Mouse (Mus musculus) monocyte, adult 2 months (primary cell): ENCODE measurements around the gene Scnn1a.
A peak's percentile ranks its signal among the peaks of the same experiment; 100 is the strongest.
"Not testable (repeated sequence)": the region's sequence is repeated elsewhere in the genome, so short reads cannot be mapped to it uniquely, and the experiment has no call there.

ENCODE experiments used
- DNase-seq, 2 experiments: peaks; one replicate each; pipeline ENCODE4 v3.0.0; 2022; ENCODE audit warnings: low spot score in 2 of 2, low read depth in 1 of 2

The Scnn1a gene

GRCm38 (mm10) chr6:125320323-125320722, at the start of gene Scnn1a:
Gene Scnn1a, plus strand, starts transcription at chr6:125320659.
- no peak for DNase-seq

DNA sequence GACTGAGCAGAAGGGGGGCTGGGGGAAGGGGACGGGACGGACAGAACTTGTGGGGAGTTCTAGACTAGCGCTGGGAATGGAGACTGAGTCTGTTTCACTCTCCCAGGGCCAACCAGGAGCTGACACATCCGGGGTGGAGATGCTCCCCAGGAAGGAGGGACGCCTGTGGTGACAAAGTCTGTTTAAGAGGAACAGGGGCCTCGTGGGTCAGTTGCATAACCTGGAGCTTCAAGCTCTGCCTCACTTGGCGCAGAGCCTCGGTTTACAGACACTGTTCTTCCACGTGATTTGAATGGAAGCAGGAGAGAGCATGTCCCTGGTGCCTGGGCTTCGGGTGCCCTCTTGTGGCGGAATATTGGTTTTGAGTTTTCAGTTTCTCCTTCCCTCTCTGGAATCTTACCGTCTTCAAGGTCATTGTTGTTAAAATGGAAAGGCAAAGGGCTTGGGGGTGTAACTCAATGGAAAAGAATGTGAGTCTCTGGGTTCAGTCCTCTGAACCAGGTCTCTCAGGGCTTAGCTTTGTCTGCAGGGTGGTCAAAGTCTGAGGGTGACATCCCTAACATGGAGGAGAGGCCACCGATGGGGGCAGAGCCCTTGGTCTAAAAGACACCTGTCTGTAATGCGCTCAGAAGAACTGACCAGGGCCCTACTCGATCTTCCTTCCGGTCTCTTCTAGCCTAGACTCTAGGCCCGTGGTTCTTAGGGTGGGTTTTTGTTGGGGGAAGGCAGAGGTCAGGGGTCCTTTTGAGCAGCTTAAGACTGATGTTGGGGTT, 48.8 kb upstream of the Scnn1a start:
- DNase-seq, result peak; percentile 84 to 86

DNA sequence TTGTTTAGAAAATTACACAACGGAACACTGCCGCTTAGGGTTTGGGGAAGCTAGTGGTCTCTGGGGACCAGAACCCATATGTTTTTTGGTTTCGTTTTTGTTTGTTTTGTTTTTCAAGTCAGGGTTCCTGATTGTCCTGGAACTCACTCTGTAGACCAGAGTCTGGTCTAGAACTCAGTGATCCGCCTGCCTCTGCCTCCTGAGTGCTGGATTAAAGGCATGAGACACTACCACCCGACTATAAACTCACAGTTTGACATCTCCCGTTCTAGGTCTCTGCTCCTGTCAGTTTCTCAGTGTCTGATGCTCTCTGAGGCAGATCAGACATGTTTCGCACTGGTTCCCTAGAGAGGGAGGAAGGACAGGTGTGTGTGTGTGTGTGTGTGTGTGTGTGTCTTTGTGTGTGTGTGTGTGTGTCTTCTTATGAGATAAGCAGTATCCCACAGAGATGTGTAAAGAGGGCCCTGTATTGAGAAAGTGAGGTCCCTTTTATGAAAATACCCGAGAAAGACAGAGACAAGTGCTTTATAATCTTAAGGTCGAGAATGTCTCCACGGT, 48.2 kb upstream of the Scnn1a start:
- no peak for DNase-seq

DNA sequence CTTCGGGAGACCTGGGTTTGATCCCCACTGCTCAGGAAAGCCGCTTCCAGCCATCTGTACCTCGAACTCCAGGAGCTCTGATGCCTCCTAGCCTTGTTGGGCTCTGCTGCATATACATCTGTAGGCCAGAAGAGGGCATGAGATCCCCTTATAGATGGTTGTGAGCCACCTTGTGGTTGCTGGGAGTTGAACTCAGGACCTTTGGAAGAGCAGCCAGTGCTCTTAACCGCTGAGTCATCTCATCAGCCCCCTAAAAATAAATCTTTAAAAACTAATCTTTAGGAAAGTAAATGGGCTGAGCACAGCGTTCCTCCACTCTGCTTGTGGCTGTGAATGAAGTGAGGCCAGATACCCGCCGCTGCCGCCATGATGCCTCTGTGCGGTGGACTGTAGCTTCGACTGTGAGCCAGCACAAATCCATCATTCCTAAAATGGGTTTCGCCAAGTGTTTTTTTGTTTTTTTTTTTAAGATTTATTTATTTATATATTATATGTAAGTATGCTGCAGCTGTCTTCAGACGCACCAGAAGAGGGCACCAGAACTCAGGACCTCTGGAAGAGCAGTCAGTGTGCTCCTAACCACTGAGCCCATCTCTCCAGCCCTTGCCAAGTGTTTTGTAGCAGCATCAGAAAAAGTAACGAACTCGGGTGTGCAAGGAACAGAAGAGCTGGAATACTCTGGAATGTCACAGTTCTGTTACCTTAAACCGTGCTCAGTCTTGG, 45.5 kb upstream of the Scnn1a start:
- DNase-seq, result no peak

DNA sequence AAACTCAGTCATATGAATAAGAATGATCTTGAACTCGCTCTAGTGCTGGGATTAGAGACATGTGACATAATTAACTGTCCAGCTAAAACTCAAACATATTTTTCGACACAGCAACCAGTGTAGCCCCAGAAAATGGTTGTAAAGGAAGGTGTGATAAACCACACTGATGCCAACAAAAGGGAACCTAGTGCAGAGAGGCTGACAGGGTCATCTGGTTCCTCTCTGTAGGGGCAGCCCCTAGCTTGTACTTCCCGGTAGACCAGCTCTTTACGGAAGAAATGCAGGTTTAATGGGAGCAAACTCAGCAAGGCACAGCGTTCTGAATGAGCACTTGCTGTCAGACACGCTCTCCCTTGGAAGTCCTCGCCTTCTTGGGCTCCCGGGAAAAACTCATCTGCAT, 40.7 kb upstream of the Scnn1a start:
- DNase-seq, result no peak

DNA sequence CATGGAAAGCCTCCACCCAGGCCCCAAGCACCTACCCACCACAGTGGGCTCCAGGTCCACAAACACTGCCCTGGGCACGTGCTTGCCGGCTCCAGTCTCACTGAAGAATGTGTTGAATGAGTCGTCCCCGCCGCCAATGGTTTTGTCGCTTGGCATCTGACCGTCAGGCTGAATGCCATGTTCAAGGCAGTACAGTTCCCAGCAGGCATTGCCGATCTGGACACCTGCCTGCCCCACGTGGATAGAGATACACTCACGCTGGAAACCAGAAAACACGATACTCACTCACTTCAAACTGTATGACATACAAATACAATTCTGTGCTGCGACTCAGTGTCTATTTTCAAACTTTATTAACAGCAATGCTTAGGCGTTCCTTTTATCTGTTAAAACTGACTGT, 37.7 kb upstream of the Scnn1a start:
- not testable (repeated sequence) for DNase-seq

DNA sequence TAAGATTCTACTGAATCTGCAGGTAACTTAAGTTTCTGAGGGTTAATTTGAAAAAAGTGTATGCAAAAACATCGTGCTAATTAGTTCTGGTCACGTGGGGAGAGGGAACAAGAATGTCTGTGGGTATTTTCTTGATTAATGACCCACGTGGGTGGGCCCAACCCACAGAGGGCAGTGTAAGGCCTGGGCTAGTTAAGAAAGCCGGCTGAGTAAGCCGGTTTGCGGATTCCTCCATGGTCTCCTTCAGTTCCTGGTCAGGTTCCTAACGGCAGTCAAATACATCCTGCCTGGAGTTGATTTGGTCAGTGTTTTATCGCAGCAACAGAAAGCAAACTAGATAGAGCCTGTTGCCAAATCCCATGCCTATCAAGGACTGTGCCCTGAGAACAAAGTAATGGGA, 36.2 kb upstream of the Scnn1a start:
- DNase-seq, result no peak

- no peak for DNase-seq
Measured at GRCm38 (mm10) chr6:125284751-125285150, 35.7 kb upstream of the Scnn1a start.

GRCm38 (mm10) chr6:125285890-125286289, 34.6 kb upstream of the Scnn1a start, which contains the start of gene Tuba3a:
Gene Tuba3a, minus strand, starts transcription at chr6:125286042.
- no peak for DNase-seq

GRCm38 (mm10) chr6:125286944-125287343, 33.5 kb upstream of the Scnn1a start:
- no peak for DNase-seq

- no peak for DNase-seq
Measured at GRCm38 (mm10) chr6:125288730-125289129, 31.7 kb upstream of the Scnn1a start.

GRCm38 (mm10) chr6:125291329-125291728, 29.1 kb upstream of the Scnn1a start:
- no peak for DNase-seq

- DNase-seq, result no peak
Measured at GRCm38 (mm10) chr6:125292256-125292655, 28.2 kb upstream of the Scnn1a start.

GRCm38 (mm10) chr6:125294049-125294448, 26.4 kb upstream of the Scnn1a start:
- no peak for DNase-seq

- DNase-seq, result no peak
Measured at GRCm38 (mm10) chr6:125297149-125297820, 23.2 kb upstream of the Scnn1a start.

GRCm38 (mm10) chr6:125300982-125301381, 19.5 kb upstream of the Scnn1a start:
- DNase-seq, result no peak

DNA sequence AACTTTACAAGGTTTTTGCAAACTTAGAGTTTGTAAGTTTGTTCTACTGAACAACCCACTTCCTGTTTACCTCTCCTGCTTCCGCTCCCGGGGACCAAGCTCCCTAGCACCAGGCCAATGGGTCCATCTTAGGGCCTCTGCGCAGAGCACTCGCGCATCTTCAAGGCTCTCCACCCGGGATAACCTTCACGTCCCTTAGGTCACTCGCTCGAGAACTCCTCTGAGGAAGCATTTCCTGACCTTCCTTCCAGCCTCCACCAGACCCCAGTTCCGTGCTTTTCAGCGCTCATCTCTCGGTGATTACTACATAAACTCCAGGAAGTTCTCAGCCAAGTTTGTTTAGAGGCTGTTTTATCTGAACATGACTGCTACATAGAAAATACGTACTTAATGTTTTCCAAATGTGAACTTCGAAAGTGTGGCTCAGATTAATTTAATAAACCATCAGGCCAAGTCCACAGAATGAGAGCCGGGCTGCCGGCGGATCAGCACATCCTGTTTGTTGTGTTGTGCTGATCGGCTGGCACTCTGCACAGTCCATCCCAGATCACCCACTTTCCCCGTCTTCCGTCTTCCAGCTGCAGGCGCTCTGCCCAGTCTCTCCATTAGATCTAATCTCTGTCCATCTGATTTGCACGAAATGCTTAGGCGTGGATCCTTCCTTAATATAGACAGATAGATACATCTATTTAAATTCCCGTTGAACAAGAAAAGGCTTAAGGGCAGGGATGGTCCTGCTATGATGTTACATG, 18.1 kb upstream of the Scnn1a start:
- DNase-seq, result no peak

DNA sequence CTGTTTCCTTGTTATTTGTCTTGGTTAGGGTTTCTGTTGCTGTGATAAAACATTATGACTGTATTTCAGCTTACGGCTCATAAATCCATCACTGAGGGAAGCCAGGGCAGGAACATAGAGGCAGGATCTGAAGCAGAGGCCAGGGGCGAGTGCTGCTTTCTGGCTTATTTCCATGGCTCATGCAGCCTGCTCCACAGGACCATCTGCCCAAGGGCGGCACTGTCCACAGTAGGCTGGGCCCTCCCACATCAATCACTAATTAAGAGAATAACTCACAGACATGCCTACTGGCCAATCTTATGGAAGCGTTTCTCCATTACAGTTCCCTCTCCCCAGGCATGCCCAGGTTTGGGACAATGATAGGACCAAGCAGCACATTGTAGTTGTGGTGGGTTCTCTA, 17.2 kb upstream of the Scnn1a start:
- no peak for DNase-seq

- DNase-seq, result not testable (repeated sequence)
Measured at GRCm38 (mm10) chr6:125304408-125304807, 16.1 kb upstream of the Scnn1a start.

DNA sequence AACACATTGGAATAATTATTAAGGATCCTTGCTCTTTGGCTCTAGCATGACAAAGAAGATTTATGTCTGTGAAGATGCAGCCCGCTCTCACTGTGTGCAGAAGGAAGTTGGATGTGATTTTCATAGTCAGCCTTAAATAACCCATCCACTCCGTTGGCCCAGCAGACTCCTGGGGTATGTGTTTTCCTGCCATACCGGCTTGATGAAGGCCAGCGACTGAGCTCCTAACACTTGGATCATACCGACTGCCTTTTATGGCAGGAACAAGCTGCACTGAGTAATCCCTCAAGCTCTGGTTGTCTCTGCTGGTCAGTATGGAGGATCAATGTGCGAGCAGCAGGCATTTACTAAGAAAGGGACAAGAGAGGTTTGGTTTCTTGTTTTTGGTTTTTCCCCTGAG, 15.0 kb upstream of the Scnn1a start:
- DNase-seq, result no peak

DNA sequence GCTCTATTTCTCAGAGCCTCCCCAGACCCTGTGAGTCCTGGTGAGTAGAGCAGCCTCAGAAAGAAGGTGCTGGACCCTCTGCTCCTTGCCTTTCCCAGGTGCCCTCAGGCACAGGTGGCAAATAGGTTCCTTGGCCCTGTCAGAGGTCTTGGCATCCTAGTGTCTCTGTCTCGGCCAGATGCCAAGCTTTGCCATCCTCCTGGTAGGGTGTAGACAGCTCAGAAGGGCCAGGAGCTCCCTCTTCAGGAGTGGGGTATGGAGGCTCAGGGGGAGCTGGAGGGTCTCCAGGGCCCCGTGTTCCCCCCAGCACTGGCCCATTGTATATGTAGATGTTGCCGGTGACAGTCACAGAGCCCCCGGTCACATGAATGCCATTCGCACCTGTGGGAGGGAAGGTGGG, 13.4 kb upstream of the Scnn1a start:
- no peak for DNase-seq
